Mouse (Mus musculus) ES-E14 (cell line): Measurements from ENCODE around the gene Mtx1.

Source experiments
- CHD2 ChIP-seq: IDR thresholded peaks from 2 replicates; pipeline ENCODE4 v1.6.1; 2014; ENCODE audit warnings: mild to moderate bottlenecking, low read depth, low read length, inconsistent platforms
- HCFC1 ChIP-seq: IDR thresholded peaks from 2 replicates; pipeline ENCODE4 v1.6.1; 2012; ENCODE audit warnings: low read length, inconsistent platforms, borderline replicate concordance; ENCODE audit not compliant: insufficient read depth
- MAFK ChIP-seq: IDR thresholded peaks from 2 replicates; pipeline ENCODE4 v1.6.1; 2014; ENCODE audit warnings: mild to moderate bottlenecking, low read depth, low read length, inconsistent platforms; ENCODE audit not compliant: insufficient read depth
- ZC3H11A ChIP-seq: IDR thresholded peaks from 2 replicates; pipeline ENCODE4 v1.6.1; 2012; ENCODE audit warnings: low read depth, mild to moderate bottlenecking, inconsistent platforms, low read length, borderline replicate concordance
- ZNF384 ChIP-seq: IDR thresholded peaks from 2 replicates; pipeline ENCODE4 v1.6.1; 2012; ENCODE audit warnings: low read depth, low read length, inconsistent platforms

DNA sequence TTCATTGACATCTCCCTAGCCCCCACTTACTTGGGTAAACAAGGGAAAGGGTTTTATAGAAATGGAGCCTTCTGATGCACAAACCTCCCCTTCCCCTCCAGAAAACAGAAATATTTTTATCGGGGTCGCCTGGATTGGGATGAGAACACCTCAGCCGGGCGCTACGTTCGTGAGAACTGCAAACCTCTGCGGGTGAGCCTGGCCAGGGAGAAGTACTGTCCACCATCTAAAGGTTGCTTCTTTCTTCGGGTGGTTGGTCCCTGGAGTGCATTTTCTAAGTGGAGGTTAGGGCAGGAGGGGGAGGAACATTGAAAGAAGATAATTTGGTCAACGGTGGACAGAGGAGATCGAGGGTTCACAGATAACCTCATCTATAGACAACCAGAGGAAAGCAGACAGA lies 51.3 kb downstream of the Mtx1 start:
- TF ChIP-seq HCFC1: no peak
- no peak for TF ChIP-seq CHD2
- no peak for TF ChIP-seq MAFK
- TF ChIP-seq ZC3H11A: no peak
- TF ChIP-seq ZNF384: no peak
